Mouse (Mus musculus) heart, adult 2 months (tissue): Measurements from ENCODE around the gene Ccdc51.

Source experiments
- CTCF ChIP-seq: fragments of 200-600 bp; IDR thresholded peaks from 2 replicates; pipeline ENCODE4 v1.8.1; 2022; ENCODE audit warnings: antibody characterized with exemption, mild to moderate bottlenecking, moderate library complexity
- EP300 ChIP-seq: fragments of 200-500 bp; IDR thresholded peaks from 2 replicates; pipeline ENCODE4 v1.6.1; 2011; ENCODE audit warnings: low read depth, low read length, control low read depth; ENCODE audit not compliant: insufficient read depth
- POLR2A ChIP-seq: fragments of 200-500 bp; IDR thresholded peaks from 2 replicates; pipeline ENCODE4 v1.6.1; 2011; ENCODE audit warnings: mild to moderate bottlenecking, low read depth, low read length, control low read depth; ENCODE audit not compliant: insufficient read depth

DNA sequence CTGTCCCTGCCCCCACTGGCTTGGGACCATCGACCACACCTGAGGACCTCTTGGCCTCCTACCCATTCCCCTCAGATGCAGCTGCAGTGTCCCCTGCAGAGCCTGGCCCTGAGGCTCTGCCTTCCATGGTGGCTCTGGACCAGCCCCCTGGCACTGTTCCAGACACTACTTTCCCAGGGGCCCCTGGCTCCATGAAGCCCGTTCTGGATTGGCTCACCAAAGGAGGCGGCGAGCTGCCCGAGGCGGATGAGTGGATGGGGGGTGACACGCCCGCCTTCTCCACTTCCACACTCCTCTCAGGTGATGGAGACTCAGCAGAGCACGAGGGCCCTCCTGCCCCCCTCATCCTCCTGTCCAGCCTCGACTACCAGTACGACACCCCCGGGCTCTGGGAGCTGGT, 22.7 kb downstream of the Ccdc51 start:
- TF ChIP-seq POLR2A (no peak), CTCF (no peak), EP300 (no peak)
